Mouse (Mus musculus) CH12.LX (cell line): ENCODE measurements around the gene Hamp2. TPM values are rescaled to one million over a fixed set of nuclear protein-coding genes. Genes with fewer than 3 reads are reported as not detected.

Experiments
- DNase-seq: peaks from one replicate; pipeline ENCODE4 v3.0.0-alpha.2; 2013; ENCODE audit errors: extremely low read depth
- H3K27ac ChIP-seq: 2 replicates; pipeline ENCODE4 v1.5.1; 2012; ENCODE audit warnings: low read depth, mild to moderate bottlenecking, control low read depth, moderate library complexity; ENCODE audit not compliant: insufficient read depth
- H3K27me3 ChIP-seq: replicated peaks from 2 replicates; pipeline ENCODE3; 2012; ENCODE audit warnings: inconsistent platforms
- H3K36me3 ChIP-seq, 2 experiments: replicated peaks in 1 of 2; 2 replicates each; pipeline versions ENCODE3 to v1.6.1; 2012; ENCODE audit warnings: inconsistent platforms in 1 of 2, low read length in 1 of 2, mild to moderate bottlenecking in 1 of 2, mixed read lengths in 1 of 2, moderate library complexity in 1 of 2; ENCODE audit not compliant: control insufficient read depth in 1 of 2, insufficient read depth in 1 of 2
- H3K4me1 ChIP-seq, 2 experiments: 2 replicates each; pipeline ENCODE4 v1.6.1; 2012; ENCODE audit warnings: inconsistent platforms in 1 of 2, moderate library complexity in 1 of 2; ENCODE audit not compliant: insufficient read depth in 2 of 2, control insufficient read depth in 1 of 2
- H3K4me2 ChIP-seq: 2 replicates; pipeline ENCODE4 v1.6.1; 2012; ENCODE audit warnings: low read depth, mild to moderate bottlenecking, control low read depth; ENCODE audit not compliant: poor library complexity, insufficient read depth, severe bottlenecking
- H3K4me3 ChIP-seq, 3 experiments: fragments of 150-350 bp in 1 of 3; sonication (generic) in 1 of 3; replicated peaks in 1 of 3; 2 replicates each; pipeline versions ENCODE3 to v1.5.1; 2011 to 2012; ENCODE audit warnings: low read depth in 2 of 3, low read length in 2 of 3, mild to moderate bottlenecking in 2 of 3, moderate library complexity in 2 of 3, control low read depth in 1 of 3, improper control_type of control experiment in 1 of 3, inconsistent platforms in 1 of 3, mixed read lengths in 1 of 3; ENCODE audit not compliant: poor library complexity in 1 of 3
- H3K79me2 ChIP-seq: replicated peaks from 2 replicates; pipeline ENCODE4 v1.6.1; 2012; ENCODE audit warnings: mild to moderate bottlenecking, moderate library complexity; ENCODE audit not compliant: control insufficient read depth, poor library complexity, insufficient read depth, severe bottlenecking; ENCODE audit errors: extremely low read depth
- H3K9ac ChIP-seq: 2 replicates; pipeline ENCODE4 v1.6.1; 2012; ENCODE audit warnings: low read depth, mild to moderate bottlenecking, control low read depth, moderate library complexity; ENCODE audit not compliant: insufficient read depth
- H3K9me3 ChIP-seq: replicated peaks from 2 replicates; pipeline ENCODE3; 2012; ENCODE audit warnings: low read length, inconsistent platforms, mixed read lengths
- BHLHE40 ChIP-seq: IDR thresholded peaks from 2 replicates; pipeline ENCODE4 v1.6.1; 2011; ENCODE audit warnings: mild to moderate bottlenecking, low read depth, low read length, improper control_type of control experiment
- CHD1 ChIP-seq: IDR thresholded peaks from 2 replicates; pipeline ENCODE4 v1.6.1; 2012; ENCODE audit warnings: low read depth, low read length, improper control_type of control experiment, inconsistent platforms
- CHD2 ChIP-seq: IDR thresholded peaks from 2 replicates; pipeline ENCODE4 v1.6.1; 2011; ENCODE audit warnings: low read length, improper control_type of control experiment
- CTCF ChIP-seq, 2 experiments: IDR thresholded peaks in 1 of 2; conservative IDR thresholded peaks in 1 of 2; 2 replicates each; pipeline ENCODE4 v1.5.1; 2011 to 2012; ENCODE audit warnings: low read depth in 2 of 2, low read length in 2 of 2, improper control_type of control experiment in 1 of 2, inconsistent platforms in 1 of 2, mild to moderate bottlenecking in 1 of 2, moderate library complexity in 1 of 2
- ELF1 ChIP-seq: IDR thresholded peaks from 2 replicates; pipeline ENCODE4 v1.6.1; 2014; ENCODE audit warnings: low read depth, mild to moderate bottlenecking, inconsistent platforms, low read length, improper control_type of control experiment
- EP300 ChIP-seq: IDR thresholded peaks from 2 replicates; pipeline ENCODE4 v1.6.1; 2011; ENCODE audit warnings: low read length, improper control_type of control experiment
- ETS1 ChIP-seq: conservative IDR thresholded peaks from 2 replicates; pipeline ENCODE4 v1.6.1; 2012; ENCODE audit warnings: low read depth, mild to moderate bottlenecking, inconsistent platforms, low read length, improper control_type of control experiment, moderate library complexity
- GABPA ChIP-seq: IDR thresholded peaks from 2 replicates; pipeline ENCODE4 v1.6.1; 2012; ENCODE audit warnings: low read depth, low read length, improper control_type of control experiment, inconsistent platforms; ENCODE audit not compliant: insufficient replicate concordance
- JUN ChIP-seq: IDR thresholded peaks from 2 replicates; pipeline ENCODE4 v1.6.1; 2011; ENCODE audit warnings: low read depth, mild to moderate bottlenecking, low read length, improper control_type of control experiment, moderate library complexity; ENCODE audit not compliant: insufficient read depth
- JUND ChIP-seq: conservative IDR thresholded peaks from 2 replicates; pipeline ENCODE4 v1.6.1; 2011; ENCODE audit warnings: low read depth, low read length, improper control_type of control experiment
- KAT2A ChIP-seq: IDR thresholded peaks from 2 replicates; pipeline ENCODE4 v1.6.1; 2012; ENCODE audit warnings: low read length, improper control_type of control experiment, inconsistent platforms; ENCODE audit not compliant: insufficient replicate concordance
- MAX ChIP-seq: IDR thresholded peaks from 2 replicates; pipeline ENCODE4 v1.6.1; 2011; ENCODE audit warnings: low read length, improper control_type of control experiment
- MXI1 ChIP-seq: IDR thresholded peaks from 2 replicates; pipeline ENCODE4 v1.6.1; 2011; ENCODE audit warnings: mild to moderate bottlenecking, low read depth, low read length, improper control_type of control experiment
- MYC ChIP-seq: IDR thresholded peaks from 2 replicates; pipeline ENCODE4 v1.6.1; 2011; ENCODE audit warnings: low read depth, mild to moderate bottlenecking, improper control_type of control experiment, low read length
- NELFE ChIP-seq: IDR thresholded peaks from 2 replicates; pipeline ENCODE4 v1.6.1; 2011; ENCODE audit warnings: low read depth, low read length, improper control_type of control experiment
- NRF1 ChIP-seq: IDR thresholded peaks from 2 replicates; pipeline ENCODE4 v1.6.1; 2014; ENCODE audit warnings: low read depth, mild to moderate bottlenecking, inconsistent platforms, low read length, improper control_type of control experiment, moderate library complexity
- POLR2A ChIP-seq: IDR thresholded peaks from 2 replicates; pipeline ENCODE4 v1.6.1; 2011; ENCODE audit warnings: low read depth, mild to moderate bottlenecking, improper control_type of control experiment, low read length
- POLR2AphosphoS2 ChIP-seq: IDR thresholded peaks from 2 replicates; pipeline ENCODE4 v1.6.1; 2011; ENCODE audit warnings: low read depth, low read length, improper control_type of control experiment
- RAD21 ChIP-seq: IDR thresholded peaks from 2 replicates; pipeline ENCODE4 v1.6.1; 2011; ENCODE audit warnings: low read depth, mild to moderate bottlenecking, low read length, improper control_type of control experiment, moderate library complexity
- RCOR1 ChIP-seq: conservative IDR thresholded peaks from 2 replicates; pipeline ENCODE4 v1.6.1; 2012; ENCODE audit warnings: low read depth, mild to moderate bottlenecking, inconsistent platforms, low read length, improper control_type of control experiment
- SIN3A ChIP-seq: IDR thresholded peaks from 2 replicates; pipeline ENCODE4 v1.6.1; 2012; ENCODE audit warnings: low read length, improper control_type of control experiment, inconsistent platforms
- SMC3 ChIP-seq: IDR thresholded peaks from 2 replicates; pipeline ENCODE4 v1.6.1; 2011; ENCODE audit warnings: low read depth, low read length, improper control_type of control experiment
- TBP ChIP-seq: conservative IDR thresholded peaks from 2 replicates; pipeline ENCODE4 v1.6.1; 2011; ENCODE audit warnings: low read depth, low read length, improper control_type of control experiment
- USF2 ChIP-seq: conservative IDR thresholded peaks from 2 replicates; pipeline ENCODE4 v1.6.1; 2011; ENCODE audit warnings: low read depth, low read length, improper control_type of control experiment
- ZC3H11A ChIP-seq: IDR thresholded peaks from 2 replicates; pipeline ENCODE4 v1.6.1; 2012; ENCODE audit warnings: low read depth, mild to moderate bottlenecking, inconsistent platforms, low read length, improper control_type of control experiment
- ZKSCAN1 ChIP-seq: IDR thresholded peaks from 2 replicates; pipeline ENCODE4 v1.6.1; 2012; ENCODE audit warnings: low read depth, inconsistent platforms, low read length, improper control_type of control experiment, borderline replicate concordance
- ZMIZ1 ChIP-seq: IDR thresholded peaks from 2 replicates; pipeline ENCODE4 v1.6.1; 2012; ENCODE audit warnings: low read depth, mild to moderate bottlenecking, inconsistent platforms, low read length, improper control_type of control experiment
- ZNF384 ChIP-seq: IDR thresholded peaks from 2 replicates; pipeline ENCODE4 v1.6.1; 2012; ENCODE audit warnings: low read depth, low read length, improper control_type of control experiment, inconsistent platforms
- dilution Hi-C: fragments of 300-500 bp; cut with MboI; formaldehyde crosslinking; loops from 2 replicates; pipeline ENCODE4 v1.14.3; 2020; ENCODE audit warnings: low sequenced_read_pairs; ENCODE audit not compliant: extremely low pct_unique_long_range_greater_than_20kb, extremely low pct_ligation_motif_present
- in situ Hi-C: fragments of 300-500 bp; cut with MboI; formaldehyde crosslinking; loops from 3 replicates; pipeline ENCODE4 v1.14.3; 2019; ENCODE audit warnings: low sequenced_read_pairs, low pct_ligation_motif_present, low pct_unique_long_range_greater_than_20kb, mixed read lengths
- polyA plus RNA-seq: library from polyadenylated mRNA; unstranded; fragments of >175 nt; gene quantifications from 2 replicates; pipeline ENCODE4 v1.2.1, GENCODE M21; 2012; ENCODE audit warnings: low read depth; ENCODE audit not compliant: insufficient read length
- total RNA-seq, 2 experiments: library from RNA; depleted of rRNA; stranded (reverse); fragments of 300-350 nt in 1 of 2; fragments of >200 nt in 1 of 2; gene quantifications; 2 replicates each; pipeline ENCODE4 v1.2.3; 2012 to 2014

Gene Hamp2
- total and polyA plus RNA-seq, 3 experiments, result not detected

DNA sequence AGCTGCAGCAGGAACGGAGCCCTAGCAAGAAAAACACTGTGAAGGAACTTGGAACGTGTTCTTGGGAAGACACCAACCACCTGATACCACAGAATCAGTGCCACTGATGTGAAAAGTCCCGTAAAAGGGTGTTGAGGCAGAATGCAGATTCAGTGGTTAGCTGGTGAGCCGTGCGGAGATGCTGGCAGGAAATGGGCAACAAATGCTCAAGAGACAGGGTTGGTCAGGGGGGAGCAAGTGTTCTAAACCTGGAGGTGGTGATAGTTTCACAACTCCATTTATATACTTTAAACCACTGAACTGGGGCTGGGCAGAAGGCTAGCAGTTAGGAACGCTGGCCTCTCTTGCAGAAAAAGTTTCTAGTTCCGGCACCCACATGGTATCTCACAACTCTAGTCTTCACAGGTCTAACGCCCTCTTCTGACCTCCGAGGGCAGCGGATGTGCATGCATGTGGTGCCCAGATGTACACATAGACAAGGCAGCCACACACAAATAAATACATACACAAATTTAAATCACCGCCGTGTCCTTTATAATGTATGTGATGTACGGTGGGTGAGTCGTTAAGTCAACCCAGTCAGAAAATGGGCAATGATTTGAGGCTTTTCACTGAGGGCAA lies 36.8 kb downstream of the Hamp2 start (continued):
- peak; percentile 98 for TF ChIP-seq BHLHE40
- no peak for TF ChIP-seq ZKSCAN1
- TF ChIP-seq GABPA, result no peak
- TF ChIP-seq CHD2, result peak; percentile 90
- peak; percentile 67 for TF ChIP-seq TBP
- TF ChIP-seq RCOR1, result peak; percentile 71
- no peak for TF ChIP-seq ZC3H11A
- TF ChIP-seq ZMIZ1, result no peak
- TF ChIP-seq MYC, result peak; percentile 64; the same call in 1 of the 2 replicates
- TF ChIP-seq NRF1, result no peak
- peak; percentile 57 for TF ChIP-seq ELF1
- TF ChIP-seq CTCF (conservative IDR thresholded peaks at IDR 0.05 in 1 of 2, IDR thresholded peaks at IDR 0.05 in 1 of 2; ENCODE audit: low read depth in 2 of 2, low read length in 2 of 2), result peak in 1 of 2 experiments; percentile 59; a peak in 2 of 4 replicates
- no peak for TF ChIP-seq USF2
- TF ChIP-seq POLR2AphosphoS2, result no peak
- peak; percentile 9; the same call in 1 of the 2 replicates for TF ChIP-seq JUN
- no peak; the same call in 1 of the 2 replicates for TF ChIP-seq NELFE
- peak; percentile 96 for TF ChIP-seq ETS1
- peak; percentile 67 for TF ChIP-seq JUND

DNA sequence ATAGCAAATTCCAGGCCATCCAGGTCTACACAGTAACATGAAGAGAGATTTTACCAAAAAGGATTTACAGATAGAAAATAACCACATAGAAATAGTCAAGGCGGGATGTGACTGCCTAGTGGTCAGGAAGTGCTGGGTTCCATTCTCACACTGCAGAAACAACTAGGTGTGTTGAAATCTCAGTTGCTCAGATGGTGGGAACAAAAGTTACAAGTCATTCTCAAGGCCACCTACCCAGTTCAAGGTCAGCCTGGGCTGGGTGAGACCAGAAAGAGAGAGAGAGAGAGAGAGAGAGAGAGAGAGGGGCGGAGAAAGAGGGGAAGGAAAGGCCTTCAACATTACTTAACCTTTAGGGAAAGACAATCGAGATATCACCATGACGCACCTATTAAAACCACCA lies 37.6 kb downstream of the Hamp2 start:
- in situ Hi-C loops, result no loop called here
- no peaks in the 10 kb centered on the region for H3K79me2 ChIP-seq
- dilution Hi-C loops, result no loop called here
- H3K27me3 ChIP-seq, result no peaks in the 10 kb centered on the region
- H3K4me2 ChIP-seq, result 0 out of 2 replicates have a peak overlapping the region, but pooled peaks have one; percentile 53
- peak overlapping the region; percentile 53; the same call in 1 of the 2 replicates for H3K27ac ChIP-seq
- H3K4me3 ChIP-seq, result no peak overlapping the region
- H3K9me3 ChIP-seq, result peaks cover 10% of the 10 kb centered on the region
- no peak overlapping the region for H3K9ac ChIP-seq
- peaks cover 0 to 3% of the 10 kb centered on the region in 2 experiments for H3K36me3 ChIP-seq
- H3K4me1 ChIP-seq, result peaks cover 30 to 76% of the 10 kb centered on the region in 2 experiments
- no peak for TF ChIP-seq EP300
- no peak for TF ChIP-seq USF2
- no peak for TF ChIP-seq SMC3
- TF ChIP-seq TBP, result no peak
- no peak for TF ChIP-seq RAD21
- no peak for TF ChIP-seq ZNF384
- no peak for TF ChIP-seq CHD1
- no peak for TF ChIP-seq MXI1
- no peak for TF ChIP-seq POLR2A
- TF ChIP-seq SIN3A, result no peak
- no peak for TF ChIP-seq MAX
- TF ChIP-seq JUND, result no peak
- TF ChIP-seq NELFE, result no peak
- no peak for TF ChIP-seq CHD2
- no peak for TF ChIP-seq KAT2A
- no peak for TF ChIP-seq CTCF (conservative IDR thresholded peaks at IDR 0.05 in 1 of 2, IDR thresholded peaks at IDR 0.05 in 1 of 2; ENCODE audit: low read depth in 2 of 2, low read length in 2 of 2)
- no peak for DNase-seq
